Mouse (Mus musculus) kidney, postnatal 25 days (tissue): Measurements from ENCODE around the gene Zfp870.
A peak's percentile ranks its signal among the peaks of the same experiment; 100 is the strongest.

Source experiments
- DNase-seq, 2 experiments: peaks; one replicate each; pipeline ENCODE4 v3.0.0; 2021; ENCODE audit warnings: mixed read lengths in 2 of 2

Zfp870 gene

GRCm38 (mm10) chr17:32891239-32892180 lies at the start of gene Zfp870:
Zfp870 (minus strand) TSS chr17:32891642.
- peak; percentile 90 to 94 for DNase-seq

DNA sequence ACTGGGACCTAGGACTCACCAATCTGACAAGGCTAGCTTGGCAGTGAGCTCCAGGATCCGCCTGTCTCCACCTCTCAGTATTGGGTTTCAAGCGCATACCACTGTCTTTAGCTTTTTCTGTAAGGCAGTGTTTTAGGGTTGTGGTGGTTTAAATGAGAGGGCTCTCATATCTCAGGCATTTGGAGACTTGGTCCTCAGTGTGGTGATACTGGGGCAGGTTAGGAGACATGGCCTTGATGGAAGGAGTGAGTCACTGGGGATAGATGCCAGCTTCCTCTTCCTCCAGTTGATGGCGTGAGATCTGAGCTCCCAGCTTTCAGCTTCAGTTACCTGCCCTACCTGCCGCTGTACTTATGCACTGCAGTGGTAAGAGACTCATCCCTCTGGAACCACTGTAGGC lies 48.4 kb upstream of the Zfp870 start:
- no peak for DNase-seq

- no peak for DNase-seq
Observed at GRCm38 (mm10) chr17:32927803-32928202, 36.4 kb upstream of the Zfp870 start.

DNA sequence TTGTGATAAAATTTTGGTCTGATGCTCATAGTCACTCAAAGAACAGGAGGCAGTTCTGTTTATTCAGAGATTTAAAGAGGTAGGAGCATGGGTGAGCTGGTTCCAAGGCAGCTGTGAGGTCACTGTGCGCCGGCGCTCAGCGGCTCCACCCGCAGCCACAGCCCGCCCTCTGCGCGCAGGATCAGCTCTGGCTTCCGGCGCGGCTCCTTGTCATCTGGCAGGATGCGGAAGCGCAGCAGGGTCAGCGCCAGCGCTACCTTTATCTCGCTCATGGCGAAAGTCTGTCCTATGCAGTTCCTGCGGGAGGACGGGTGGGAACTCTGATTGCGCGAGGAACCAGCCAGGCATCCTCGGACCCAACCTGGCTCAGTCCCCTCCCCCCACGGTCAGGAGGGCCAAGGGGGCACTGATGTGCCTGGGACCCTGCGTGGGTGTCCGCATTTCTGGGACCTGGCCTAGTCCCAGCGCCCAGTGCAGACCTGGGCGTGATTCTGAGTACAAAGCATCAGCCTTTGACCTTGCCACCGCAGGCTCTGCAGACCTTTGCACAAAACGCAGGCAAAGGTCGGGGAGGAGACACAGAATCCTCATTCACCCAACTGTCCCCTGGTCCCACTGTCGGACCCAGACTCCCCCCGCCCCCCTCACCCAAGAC lies 33.3 kb upstream of the Zfp870 start:
- peak; percentile 75 to 88 for DNase-seq

DNA sequence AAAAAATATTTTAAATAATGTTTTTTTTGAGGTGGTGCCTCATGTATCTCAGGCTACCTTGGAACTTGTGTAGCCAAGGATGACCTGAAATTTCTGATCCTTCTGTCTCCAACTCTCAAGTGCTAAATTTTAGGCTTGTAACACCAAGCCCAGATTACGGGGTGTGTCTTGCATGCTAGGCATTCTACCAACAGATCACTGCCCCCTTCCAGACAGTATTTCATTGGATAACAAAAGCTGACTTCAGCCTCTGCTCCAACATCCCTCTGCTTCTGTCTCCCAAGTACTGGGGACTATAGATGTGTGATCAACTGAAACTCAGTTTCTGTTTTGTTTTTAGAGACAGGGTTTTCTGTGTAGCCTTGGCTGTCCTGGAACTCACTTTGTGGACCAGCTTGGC lies 32.2 kb upstream of the Zfp870 start:
- no peak for DNase-seq

- DNase-seq, result no peak
Observed at GRCm38 (mm10) chr17:32919123-32919522, 27.7 kb upstream of the Zfp870 start.

DNA sequence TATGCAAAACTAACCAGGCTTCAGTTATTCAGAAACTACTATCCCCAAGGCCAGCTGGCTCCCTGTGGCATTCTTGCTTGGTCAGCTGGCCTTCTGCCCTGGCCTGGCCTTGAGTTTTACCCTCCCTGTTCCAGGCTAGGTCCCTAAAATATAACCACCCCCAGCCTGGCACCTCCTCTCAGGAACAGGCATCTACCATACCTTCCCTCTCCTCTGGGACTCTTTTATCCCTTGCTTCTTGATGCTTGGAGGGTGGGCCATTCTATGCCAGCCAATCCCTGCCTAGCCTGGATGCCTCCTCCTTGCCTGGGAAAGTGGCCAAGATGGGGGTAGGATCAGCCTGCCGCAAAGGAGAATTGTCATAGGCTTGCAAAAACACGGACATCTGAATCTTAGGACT lies 25.7 kb upstream of the Zfp870 start, which contains the start of gene Cyp4f14:
TSS of gene Cyp4f14 (minus strand) at position 212 of the 400 bp plus-strand sequence.
- DNase-seq, result peak; percentile 55 to 73

- DNase-seq, result no peak
Observed at GRCm38 (mm10) chr17:32916075-32916474, 24.6 kb upstream of the Zfp870 start.

GRCm38 (mm10) chr17:32906172-32906571 lies 14.7 kb upstream of the Zfp870 start:
- DNase-seq, result no peak

DNA sequence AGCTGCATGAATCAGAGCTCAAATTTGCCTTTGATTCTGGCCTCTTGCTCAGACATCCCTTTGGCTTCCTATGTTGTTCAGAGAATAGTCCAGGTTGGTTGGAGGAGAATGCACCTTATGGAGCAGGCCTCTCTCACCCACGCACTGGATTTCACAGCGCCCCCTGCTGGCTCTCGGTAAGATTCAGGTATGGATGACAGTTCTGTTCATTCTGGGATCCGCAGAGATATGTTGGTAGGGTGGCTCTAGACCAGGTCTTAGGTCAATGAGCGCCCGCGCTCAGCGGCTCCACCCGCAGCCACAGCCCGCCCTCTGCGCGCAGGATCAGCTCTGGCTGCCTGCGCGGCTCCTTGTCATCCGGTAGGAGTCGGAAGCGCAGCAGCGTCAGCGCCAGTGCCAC lies 13.8 kb upstream of the Zfp870 start:
- DNase-seq, result peak; percentile 67 to 76

DNA sequence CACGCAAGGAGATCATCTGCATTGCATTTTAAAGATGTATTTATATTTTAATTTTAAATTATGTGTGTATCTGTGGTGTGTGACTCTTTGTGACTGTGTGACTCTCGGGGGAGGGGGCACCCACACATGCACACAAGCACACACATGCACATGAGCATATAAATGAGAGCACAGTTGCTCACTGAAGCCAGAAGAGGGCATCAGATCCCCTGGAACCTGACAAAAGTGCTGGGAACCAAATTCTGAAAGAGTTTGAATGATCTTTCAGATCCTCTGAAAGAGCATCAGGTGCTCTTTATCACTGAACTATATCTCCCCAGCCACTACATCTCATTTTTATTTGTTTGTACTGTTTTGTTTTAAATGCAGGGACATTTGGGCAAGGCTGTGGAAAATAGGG lies 13.0 kb upstream of the Zfp870 start:
- peak in 1 of 2 experiments; percentile 7 for DNase-seq

GRCm38 (mm10) chr17:32901751-32902525 lies 10.5 kb upstream of the Zfp870 start:
- no peak for DNase-seq

DNA sequence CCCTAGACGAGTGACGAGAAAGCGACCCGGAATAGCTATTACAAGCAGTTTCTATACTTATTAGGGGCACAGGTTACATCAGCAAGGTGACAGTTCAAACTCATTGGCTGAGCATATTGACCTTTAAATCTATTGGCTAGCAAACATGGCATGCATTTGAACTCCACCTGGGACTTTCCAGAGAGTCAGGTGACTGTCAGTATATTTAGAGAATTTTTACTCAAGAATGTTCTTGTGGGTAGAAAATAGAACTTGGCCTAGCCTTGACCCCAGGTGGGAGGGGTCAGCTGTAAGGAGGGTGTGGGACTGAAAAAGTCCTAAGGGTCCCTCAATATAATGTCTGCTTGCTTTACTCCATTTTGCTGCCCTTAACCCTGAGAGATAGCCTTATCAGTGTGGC lies 4.0 kb upstream of the Zfp870 start:
- DNase-seq, result no peak

DNA sequence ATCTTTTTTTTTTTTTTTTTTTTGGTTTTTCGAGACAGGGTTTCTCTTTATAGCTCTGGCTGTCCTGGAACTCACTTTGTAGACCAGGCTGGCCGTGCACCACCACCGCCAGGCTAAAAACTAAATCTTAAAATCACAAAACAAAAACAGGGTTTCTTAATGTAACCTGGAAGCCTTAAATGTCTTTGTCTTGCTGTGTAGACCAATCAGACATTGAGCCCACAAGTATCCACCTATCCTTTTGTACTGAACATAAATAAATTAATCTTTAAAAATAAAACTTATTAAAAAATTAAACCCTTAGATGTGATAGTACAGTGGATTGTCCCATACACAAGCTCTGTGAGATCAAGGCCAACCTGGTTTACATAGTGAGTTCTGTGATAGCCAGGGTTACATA lies 2.5 kb upstream of the Zfp870 start:
- no peak for DNase-seq

DNA sequence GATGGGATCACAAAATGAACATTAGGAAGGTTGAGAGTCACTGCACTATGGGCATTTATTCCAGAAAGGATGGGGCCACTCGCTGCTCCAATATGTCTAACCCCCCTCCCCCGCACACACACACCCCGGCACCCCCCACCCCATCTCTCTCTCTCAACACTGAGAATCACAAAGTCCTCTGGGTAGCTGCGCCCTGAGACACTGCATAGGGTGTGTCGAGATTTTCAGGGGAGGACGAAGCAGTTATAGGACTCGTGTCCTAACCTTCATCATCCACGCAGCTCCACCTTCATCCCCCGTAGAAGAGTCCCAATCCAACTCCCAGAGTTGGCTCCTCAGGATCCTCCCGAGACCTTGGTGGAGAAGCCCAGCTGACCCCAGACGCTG lies 597 bp downstream of the Zfp870 start:
- no peak for DNase-seq

DNA sequence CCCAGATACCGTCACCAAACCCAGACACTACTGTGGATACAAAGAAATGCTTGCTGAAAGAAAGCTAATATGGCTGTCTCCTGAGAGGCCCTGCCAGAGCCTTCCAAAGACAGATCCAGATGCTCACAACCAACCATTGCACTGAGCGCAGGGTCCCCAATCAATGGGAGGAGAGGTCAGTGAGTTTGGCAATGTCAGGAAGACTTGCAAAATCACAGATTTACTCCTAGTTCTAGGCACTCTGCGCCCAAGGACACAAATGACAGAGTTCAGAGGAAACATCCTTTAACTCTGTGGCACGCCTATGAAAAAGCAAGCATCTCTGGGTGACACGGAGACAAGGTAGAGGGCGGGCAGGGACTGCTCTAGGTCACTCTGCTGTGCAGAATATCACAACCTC lies 1.8 kb downstream of the Zfp870 start:
- no peak for DNase-seq

DNA sequence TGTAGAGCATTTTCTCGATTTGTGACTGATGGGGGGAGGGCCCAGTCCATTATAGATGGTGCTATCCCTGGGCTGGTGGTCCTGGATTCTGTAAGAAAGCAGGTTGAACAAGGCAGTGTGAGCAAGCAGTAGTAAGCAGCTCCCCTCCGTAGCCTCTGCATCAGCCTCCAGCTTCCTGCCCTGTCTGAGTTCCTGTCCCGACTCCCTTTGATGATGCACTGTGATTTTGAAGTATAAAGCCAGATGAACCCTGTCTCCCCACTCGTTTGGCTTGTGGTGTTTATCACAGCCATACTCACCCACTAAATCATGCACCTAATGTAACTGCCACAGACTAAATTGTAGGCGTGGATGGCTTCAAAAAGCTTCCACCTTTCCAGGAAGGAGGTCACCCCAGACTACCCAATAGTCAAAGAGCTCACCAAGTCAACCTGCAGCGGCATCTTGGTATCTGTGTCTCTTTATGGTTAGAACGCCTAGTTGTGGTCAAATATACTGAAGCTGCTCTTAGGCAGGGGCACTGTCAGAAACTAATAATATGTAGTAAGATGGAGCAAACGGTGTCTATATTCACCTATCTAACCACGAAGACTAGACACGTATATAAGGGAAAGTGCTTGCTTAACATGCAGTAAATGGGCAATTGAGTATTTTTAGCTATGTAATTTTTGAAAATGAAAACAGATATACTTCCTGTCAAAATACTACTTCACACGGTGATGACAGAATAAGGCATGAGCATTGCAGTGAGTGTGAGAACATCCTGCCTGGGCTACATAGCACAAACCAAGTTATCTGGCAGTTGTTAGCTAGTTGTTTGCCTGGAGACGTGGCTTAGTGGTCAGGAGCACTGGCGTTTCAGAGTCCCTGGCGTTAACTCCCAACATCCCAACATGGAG lies 10.9 kb downstream of the Zfp870 start:
- no peak for DNase-seq

DNA sequence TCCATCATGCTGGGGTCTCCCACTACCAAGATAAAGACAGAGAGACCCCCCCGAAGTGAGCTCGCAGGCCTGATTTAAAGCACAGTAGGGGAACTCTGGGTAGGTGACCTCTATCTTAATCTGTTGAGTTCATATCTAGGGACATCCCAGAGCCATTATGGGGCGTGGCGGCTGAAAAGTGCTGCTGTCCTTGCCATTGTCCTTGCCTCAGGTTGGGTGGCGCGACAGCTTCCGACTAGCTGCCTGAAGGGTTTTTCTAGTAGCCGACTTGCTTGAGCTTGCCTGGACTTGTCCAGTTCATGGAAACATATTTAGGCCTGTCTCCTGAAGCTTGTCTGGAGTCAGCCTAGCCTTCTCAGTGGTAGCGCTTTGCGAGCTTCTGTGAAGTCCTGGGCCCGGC lies 12.7 kb downstream of the Zfp870 start:
- no peak for DNase-seq

DNA sequence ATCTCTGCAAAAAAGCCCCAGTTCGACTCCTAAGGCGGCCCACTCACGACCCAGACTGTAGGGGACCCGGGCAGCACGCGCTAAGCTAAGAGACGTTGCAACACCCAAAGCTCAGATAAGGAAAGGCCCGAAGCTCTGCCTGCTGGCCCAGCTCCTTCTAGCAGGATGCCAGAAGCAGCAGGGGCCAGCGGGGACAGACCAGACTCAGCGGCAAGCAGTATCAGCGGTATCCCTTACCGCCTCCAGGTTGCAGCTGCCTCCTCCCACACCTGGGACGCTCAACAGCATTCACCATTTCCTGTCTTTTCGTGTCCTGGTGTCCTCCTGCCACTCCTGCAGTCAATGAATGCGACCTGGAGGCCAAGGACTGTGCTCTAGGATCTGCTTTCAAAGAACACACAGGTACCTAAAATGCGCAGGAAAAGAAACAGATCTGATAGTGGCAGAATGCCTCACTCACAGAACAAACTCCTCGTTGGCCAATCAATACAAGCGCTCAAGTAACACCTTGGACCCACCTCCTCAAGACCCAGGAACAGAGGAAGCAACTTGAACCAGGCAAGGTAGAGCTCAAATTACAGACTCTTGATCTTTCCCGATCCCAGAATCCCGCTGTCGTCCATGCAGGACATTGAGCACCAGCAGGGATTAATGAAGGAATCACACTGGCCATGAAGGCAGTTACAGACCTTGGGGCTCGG lies 13.8 kb downstream of the Zfp870 start:
- no peak for DNase-seq

DNA sequence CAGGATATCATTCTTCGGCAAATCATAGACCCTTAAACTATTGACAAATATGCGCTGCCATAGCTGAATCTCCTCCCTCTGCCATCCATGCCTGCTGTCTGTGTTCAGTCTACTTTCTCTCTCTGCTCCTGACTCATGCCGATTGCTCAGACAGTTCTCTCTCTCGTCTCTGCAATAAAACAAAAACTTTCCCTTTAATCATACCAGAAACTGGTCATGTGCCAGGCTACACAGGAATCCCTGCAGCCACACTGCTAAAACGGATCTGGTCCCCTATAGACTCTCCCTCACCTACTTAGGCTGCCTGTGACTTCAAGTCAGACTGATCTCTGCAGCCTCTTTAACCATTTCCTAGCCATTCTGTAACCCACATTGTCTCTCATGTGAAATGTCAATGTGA lies 18.7 kb downstream of the Zfp870 start:
- DNase-seq, result no peak

GRCm38 (mm10) chr17:32872091-32872490 lies 19.4 kb downstream of the Zfp870 start:
- no peak for DNase-seq

DNA sequence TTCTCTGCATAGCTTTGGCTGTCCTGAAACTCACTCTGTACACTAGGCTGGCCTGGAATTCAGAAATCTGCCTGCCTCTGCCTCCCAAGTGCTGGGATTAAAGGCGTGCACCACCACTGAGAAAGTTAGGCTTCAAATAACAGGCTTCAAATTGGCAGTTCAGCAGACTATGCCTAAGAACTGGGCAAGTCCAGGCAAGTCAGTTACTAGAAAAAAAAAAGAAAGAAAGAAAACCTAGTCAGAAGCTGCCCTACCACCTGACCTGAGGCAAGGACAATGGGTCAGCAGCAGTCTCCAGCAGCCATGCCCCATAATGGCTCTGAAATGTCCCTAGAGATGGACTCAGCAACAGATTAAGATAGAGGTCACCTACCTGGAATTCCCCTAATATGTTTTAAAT lies 20.0 kb downstream of the Zfp870 start:
- DNase-seq, result no peak
